Mouse (Mus musculus): ENCODE data around the gene Ifit3b. TPM values are rescaled to one million over a fixed set of nuclear protein-coding genes. Genes with fewer than 3 reads are reported as not detected.
"Not testable (repeated sequence)": the region's sequence is repeated elsewhere in the genome, so short reads cannot be mapped to it uniquely, and the experiment has no call there.

Ifit3b gene
- polyA plus RNA-seq (2014; fragmentation: Nextera tagmentation; extraction: Ambion mirVana), result 0.30 and 0.54 TPM in 2 replicates

DNA sequence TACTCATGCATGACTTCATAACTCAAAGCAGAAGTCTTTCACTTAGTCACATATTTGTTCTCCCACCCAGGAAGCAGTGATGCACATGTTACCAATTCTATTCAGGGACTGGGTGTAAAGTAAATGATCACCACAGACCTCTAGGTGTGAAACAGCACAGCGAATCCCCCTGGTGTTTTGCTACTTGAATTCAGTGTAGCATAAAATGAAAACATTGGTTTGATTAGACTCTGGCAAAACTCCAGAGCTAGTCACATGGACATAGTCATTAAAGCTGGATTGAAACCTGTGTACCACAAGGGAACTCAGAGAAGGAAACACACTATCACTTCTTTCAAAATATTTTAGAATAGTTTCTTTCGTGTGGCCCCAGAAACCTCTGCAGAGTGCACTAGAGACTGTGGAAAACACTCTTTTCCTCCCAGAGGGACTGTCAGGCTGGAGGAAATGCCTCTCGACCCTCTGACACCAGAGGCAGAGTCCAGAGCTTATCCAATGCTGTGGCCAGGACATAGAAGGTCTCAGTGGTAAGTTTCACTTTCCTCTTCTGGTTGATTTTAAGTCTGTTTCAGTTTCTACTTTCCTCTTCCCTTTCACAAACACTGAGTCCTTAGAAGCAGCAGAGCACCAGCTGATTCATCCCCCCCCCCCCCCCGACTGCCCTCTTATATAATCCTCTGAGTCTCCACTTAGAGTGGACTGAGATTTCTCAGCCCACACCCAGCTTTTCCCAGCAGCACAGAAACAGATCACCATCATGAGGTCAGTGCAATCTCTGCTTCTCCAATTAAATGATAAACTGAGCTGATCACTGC, at the start of gene Ifit3b:
Ifit3b (plus strand) TSS at position 734 of the 815 bp plus-strand sequence.
- H3K27ac ChIP-seq (replicated peaks in 1 of 2; ENCODE audit: control insufficient read depth in 1 of 2, insufficient read depth in 1 of 2, low read depth in 2 of 2, low read length in 2 of 2), result peak within 1 kb of the TSS in 1 of 2 experiments; percentile 50; a peak in 1 of 4 replicates
- not testable (repeated sequence) for H3K4me2 ChIP-seq (ENCODE audit: low read length); H3K4me3 ChIP-seq (ENCODE audit: control insufficient read depth in 1 of 2, insufficient read depth in 1 of 2, low read depth in 1 of 2, low read length in 2 of 2); H3K9ac ChIP-seq (ENCODE audit: low read length); H3K4me1 ChIP-seq (ENCODE audit: control insufficient read depth in 2 of 2, insufficient read depth in 2 of 2, low read length in 2 of 2); H3K27me3 ChIP-seq (ENCODE audit: control insufficient read depth, insufficient read depth, low read length); H3K9me3 ChIP-seq (ENCODE audit: control insufficient read depth, low read length); ATAC-seq (ENCODE audit: insufficient number of reproducible peaks, insufficient read depth, low FRiP score, low read depth); H3K36me3 ChIP-seq (ENCODE audit: control insufficient read depth, insufficient read depth, low read length)
- WGBS, result 22% methylated on average over 4 of the region's 4 CpGs

DNA sequence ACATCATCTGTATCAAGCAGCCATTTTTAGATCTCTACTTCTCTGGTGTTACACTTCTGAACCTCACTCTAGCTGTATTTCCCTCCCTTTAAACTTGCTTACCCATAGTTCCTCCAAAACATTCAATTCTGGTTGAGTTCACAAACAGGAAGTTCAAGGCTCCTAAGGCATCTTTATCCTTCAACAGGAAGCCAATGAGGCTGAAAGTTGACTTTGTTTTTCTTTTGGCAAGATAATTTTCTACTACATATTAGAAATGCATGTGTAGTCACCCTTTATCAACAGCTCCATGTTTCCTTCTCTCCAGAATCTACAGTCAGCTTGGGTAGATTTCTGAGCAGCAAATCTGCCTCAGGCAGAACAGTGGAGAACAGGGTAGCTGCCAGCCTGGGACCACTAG, 45.2 kb upstream of the Ifit3b start:
- H3K4me2 ChIP-seq (ENCODE audit: low read length), result no peak overlapping the region
- H3K36me3 ChIP-seq (ENCODE audit: control insufficient read depth, insufficient read depth, low read length), result no peaks in the 10 kb centered on the region
- ATAC-seq (ENCODE audit: insufficient number of reproducible peaks, insufficient read depth, low FRiP score, low read depth), result no peak

DNA sequence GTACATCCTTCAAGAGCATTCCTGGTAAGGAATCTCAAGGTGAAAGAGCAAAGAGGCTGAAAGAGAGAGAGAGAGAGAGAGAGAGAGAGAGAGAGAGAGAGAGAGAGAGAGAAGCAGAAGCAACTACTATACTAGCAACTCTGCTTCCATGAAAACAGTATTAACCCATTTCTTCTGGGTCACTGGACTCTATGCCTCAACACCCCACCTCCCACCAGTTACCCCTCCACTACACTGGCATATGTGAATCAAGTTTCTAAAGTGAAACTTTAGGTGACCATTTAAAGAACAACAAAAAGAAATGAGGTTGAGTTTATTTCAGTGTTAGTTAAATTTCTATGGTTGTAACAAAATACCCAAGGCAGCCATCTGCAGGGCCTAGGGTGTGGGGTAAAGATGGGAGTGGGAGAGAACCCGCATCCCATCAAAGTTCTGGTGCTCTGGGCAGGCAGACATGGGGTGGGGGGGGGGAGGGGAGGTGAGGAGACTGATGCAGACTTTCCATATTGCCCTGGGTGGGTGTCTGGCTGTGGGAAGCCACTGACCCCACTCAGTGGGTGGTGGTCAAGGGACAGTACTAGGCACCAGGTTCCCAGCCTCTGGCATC, 41.5 kb upstream of the Ifit3b start:
- H3K9ac ChIP-seq (ENCODE audit: low read length), result no peak overlapping the region
- WGBS, result 74% methylated on average over 1 of the region's 1 CpGs
- ATAC-seq (ENCODE audit: insufficient number of reproducible peaks, insufficient read depth, low FRiP score, low read depth), result no peak
- no peaks in the 10 kb centered on the region for H3K27me3 ChIP-seq (ENCODE audit: control insufficient read depth, insufficient read depth, low read length)
- H3K27ac ChIP-seq (replicated peaks in 1 of 2; ENCODE audit: control insufficient read depth in 1 of 2, insufficient read depth in 1 of 2, low read depth in 2 of 2, low read length in 2 of 2), result no peak overlapping the region
- H3K36me3 ChIP-seq (ENCODE audit: control insufficient read depth, insufficient read depth, low read length), result no peaks in the 10 kb centered on the region
- H3K9me3 ChIP-seq (ENCODE audit: control insufficient read depth, low read length), result no peaks in the 10 kb centered on the region
- no peak overlapping the region for H3K4me3 ChIP-seq (ENCODE audit: control insufficient read depth in 1 of 2, insufficient read depth in 1 of 2, low read depth in 1 of 2, low read length in 2 of 2)
- H3K4me2 ChIP-seq (ENCODE audit: low read length), result no peak overlapping the region
- H3K4me1 ChIP-seq (ENCODE audit: control insufficient read depth in 2 of 2, insufficient read depth in 2 of 2, low read length in 2 of 2), result peaks cover 5 to 10% of the 10 kb centered on the region in 2 experiments; a peak in 2 of 4 replicates

More for the DNA sequence above, 45.2 kb upstream of the Ifit3b start:
- Histone ChIP-seq H3K27ac (replicated peaks in 1 of 2; ENCODE audit: control insufficient read depth in 1 of 2, insufficient read depth in 1 of 2, low read depth in 2 of 2, low read length in 2 of 2) (no peak overlapping the region), H3K27me3 (ENCODE audit: control insufficient read depth, insufficient read depth, low read length) (no peaks in the 10 kb centered on the region), H3K4me3 (ENCODE audit: control insufficient read depth in 1 of 2, insufficient read depth in 1 of 2, low read depth in 1 of 2, low read length in 2 of 2) (no peak overlapping the region), H3K9ac (ENCODE audit: low read length) (no peak overlapping the region), H3K9me3 (ENCODE audit: control insufficient read depth, low read length) (no peaks in the 10 kb centered on the region), H3K4me1 (ENCODE audit: control insufficient read depth in 2 of 2, insufficient read depth in 2 of 2, low read length in 2 of 2) (no peaks in the 10 kb centered on the region; a peak in 1 of 4 replicates)

- H3K9ac ChIP-seq (ENCODE audit: low read length), result no peak overlapping the region
- H3K4me3 ChIP-seq (ENCODE audit: control insufficient read depth in 1 of 2, insufficient read depth in 1 of 2, low read depth in 1 of 2, low read length in 2 of 2), result no peak overlapping the region
- H3K27me3 ChIP-seq (ENCODE audit: control insufficient read depth, insufficient read depth, low read length), result no peaks in the 10 kb centered on the region
- H3K36me3 ChIP-seq (ENCODE audit: control insufficient read depth, insufficient read depth, low read length), result peaks cover 14% of the 10 kb centered on the region
- H3K9me3 ChIP-seq (ENCODE audit: control insufficient read depth, low read length), result no peaks in the 10 kb centered on the region
- no peak for ATAC-seq (ENCODE audit: insufficient number of reproducible peaks, insufficient read depth, low FRiP score, low read depth)
- H3K4me2 ChIP-seq (ENCODE audit: low read length), result no peak overlapping the region
- no peak overlapping the region for H3K27ac ChIP-seq (replicated peaks in 1 of 2; ENCODE audit: control insufficient read depth in 1 of 2, insufficient read depth in 1 of 2, low read depth in 2 of 2, low read length in 2 of 2)
- H3K4me1 ChIP-seq (ENCODE audit: control insufficient read depth in 2 of 2, insufficient read depth in 2 of 2, low read length in 2 of 2), result peaks cover 5 to 10% of the 10 kb centered on the region in 2 experiments; a peak in 2 of 4 replicates
- WGBS, result 75% methylated on average over 7 of the region's 7 CpGs
Measured at GRCm38 (mm10) chr19:34568988-34569895, 38.5 kb upstream of the Ifit3b start.

GRCm38 (mm10) chr19:34569896-34570476, 37.8 kb upstream of the Ifit3b start:
- no peak overlapping the region for H3K4me3 ChIP-seq (ENCODE audit: control insufficient read depth in 1 of 2, insufficient read depth in 1 of 2, low read depth in 1 of 2, low read length in 2 of 2)
- H3K27ac ChIP-seq (replicated peaks in 1 of 2; ENCODE audit: control insufficient read depth in 1 of 2, insufficient read depth in 1 of 2, low read depth in 2 of 2, low read length in 2 of 2), result no peak overlapping the region
- peaks cover 5 to 10% of the 10 kb centered on the region in 2 experiments; a peak in 2 of 4 replicates for H3K4me1 ChIP-seq (ENCODE audit: control insufficient read depth in 2 of 2, insufficient read depth in 2 of 2, low read length in 2 of 2)
- ATAC-seq (ENCODE audit: insufficient number of reproducible peaks, insufficient read depth, low FRiP score, low read depth), result no peak
- H3K9me3 ChIP-seq (ENCODE audit: control insufficient read depth, low read length), result no peaks in the 10 kb centered on the region
- H3K36me3 ChIP-seq (ENCODE audit: control insufficient read depth, insufficient read depth, low read length), result peaks cover 16% of the 10 kb centered on the region
- no peak overlapping the region for H3K9ac ChIP-seq (ENCODE audit: low read length)
- H3K4me2 ChIP-seq (ENCODE audit: low read length), result no peak overlapping the region
- 47% methylated on average over 4 of the region's 4 CpGs for WGBS
- no peaks in the 10 kb centered on the region for H3K27me3 ChIP-seq (ENCODE audit: control insufficient read depth, insufficient read depth, low read length)

DNA sequence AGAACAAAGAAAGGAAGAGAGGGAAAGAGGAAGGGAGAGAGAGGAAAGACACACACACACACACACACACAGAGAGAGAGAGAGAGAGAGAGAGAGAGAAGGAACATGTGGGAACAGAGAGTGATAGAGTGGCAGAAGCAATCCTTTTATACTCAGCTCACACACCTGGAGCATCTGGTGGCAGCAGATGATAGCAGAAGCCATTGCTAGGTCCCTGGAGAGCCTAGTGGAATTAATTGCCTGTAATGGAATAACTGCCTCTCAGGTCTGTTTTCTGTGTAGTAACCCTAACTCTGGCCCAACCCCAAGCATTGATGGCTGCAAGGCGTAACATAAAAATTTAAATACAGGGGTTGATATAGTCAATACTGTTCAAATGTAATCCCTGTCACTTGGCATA, 36.7 kb upstream of the Ifit3b start:
- 93% methylated on average over 1 of the region's 1 CpGs for WGBS
- Histone ChIP-seq H3K4me2 (ENCODE audit: low read length) (no peak overlapping the region), H3K36me3 (ENCODE audit: control insufficient read depth, insufficient read depth, low read length) (peaks cover 16% of the 10 kb centered on the region), H3K9ac (ENCODE audit: low read length) (no peak overlapping the region), H3K4me3 (ENCODE audit: control insufficient read depth in 1 of 2, insufficient read depth in 1 of 2, low read depth in 1 of 2, low read length in 2 of 2) (no peak overlapping the region), H3K4me1 (ENCODE audit: control insufficient read depth in 2 of 2, insufficient read depth in 2 of 2, low read length in 2 of 2) (peaks cover 5 to 10% of the 10 kb centered on the region in 2 experiments; a peak in 2 of 4 replicates), H3K9me3 (ENCODE audit: control insufficient read depth, low read length) (no peaks in the 10 kb centered on the region), H3K27ac (replicated peaks in 1 of 2; ENCODE audit: control insufficient read depth in 1 of 2, insufficient read depth in 1 of 2, low read depth in 2 of 2, low read length in 2 of 2) (no peak overlapping the region), H3K27me3 (ENCODE audit: control insufficient read depth, insufficient read depth, low read length) (no peaks in the 10 kb centered on the region)
- ATAC-seq (ENCODE audit: insufficient number of reproducible peaks, insufficient read depth, low FRiP score, low read depth), result no peak

- H3K27ac ChIP-seq (replicated peaks in 1 of 2; ENCODE audit: control insufficient read depth in 1 of 2, insufficient read depth in 1 of 2, low read depth in 2 of 2, low read length in 2 of 2), result no peak overlapping the region
- 90% methylated on average over 5 of the region's 5 CpGs for WGBS
- no peak overlapping the region for H3K4me3 ChIP-seq (ENCODE audit: control insufficient read depth in 1 of 2, insufficient read depth in 1 of 2, low read depth in 1 of 2, low read length in 2 of 2)
- H3K9ac ChIP-seq (ENCODE audit: low read length), result no peak overlapping the region
- H3K9me3 ChIP-seq (ENCODE audit: control insufficient read depth, low read length), result no peaks in the 10 kb centered on the region
- no peaks in the 10 kb centered on the region for H3K27me3 ChIP-seq (ENCODE audit: control insufficient read depth, insufficient read depth, low read length)
- H3K4me1 ChIP-seq (ENCODE audit: control insufficient read depth in 2 of 2, insufficient read depth in 2 of 2, low read length in 2 of 2), result peaks cover 5 to 10% of the 10 kb centered on the region in 2 experiments; a peak in 2 of 4 replicates
- H3K4me2 ChIP-seq (ENCODE audit: low read length), result no peak overlapping the region
- no peak for ATAC-seq (ENCODE audit: insufficient number of reproducible peaks, insufficient read depth, low FRiP score, low read depth)
- peaks cover 16% of the 10 kb centered on the region for H3K36me3 ChIP-seq (ENCODE audit: control insufficient read depth, insufficient read depth, low read length)
Measured at GRCm38 (mm10) chr19:34573650-34574049, 34.1 kb upstream of the Ifit3b start.
